Mouse (Mus musculus) heart, postnatal 0 days (tissue): ENCODE data around the gene Serping1.

ENCODE experiments used
- CTCF ChIP-seq: IDR thresholded peaks from 2 replicates; pipeline ENCODE4 v1.5.1; 2016; ENCODE audit warnings: antibody characterized with exemption, control low read depth, low read depth
- EP300 ChIP-seq: IDR thresholded peaks from 2 replicates; pipeline ENCODE4 v1.6.1; 2016; ENCODE audit warnings: antibody characterized with exemption, low read depth

DNA sequence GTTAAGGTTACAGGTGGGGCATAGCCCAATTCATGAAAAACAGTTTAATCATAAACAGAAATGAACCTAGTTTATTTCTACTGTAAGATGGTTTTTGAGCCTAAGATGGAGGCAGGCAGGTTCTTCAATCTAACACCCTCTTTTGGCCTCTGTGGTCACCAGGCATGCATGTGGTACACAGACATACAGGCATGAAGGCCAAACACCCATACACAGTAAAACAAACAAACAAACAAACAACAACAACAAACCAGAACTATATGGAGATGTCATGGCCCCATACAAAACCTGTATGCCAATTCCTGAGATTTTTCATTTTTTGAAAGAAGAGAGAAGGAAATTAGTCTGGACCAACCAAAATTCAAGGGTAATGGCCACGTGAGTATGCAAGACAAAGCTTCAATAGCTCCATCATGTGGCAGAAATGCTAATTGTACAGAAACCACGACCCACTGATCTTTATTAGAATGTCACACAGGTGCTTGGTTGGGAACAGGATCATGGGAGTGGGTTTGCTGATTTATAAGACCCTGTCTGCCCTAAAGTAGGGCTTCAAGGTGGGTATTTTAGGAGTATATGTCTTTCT, 16.6 kb downstream of the Serping1 start:
- TF ChIP-seq CTCF (peak; percentile 79), EP300 (no peak)
